Mouse (Mus musculus) CD4-positive helper T cell, adult 2 months (primary cell): ENCODE data around the gene Prkcsh.

ENCODE experiments used
- DNase-seq: peaks from one replicate; pipeline ENCODE4 v3.0.0-alpha.2; 2012; ENCODE audit warnings: low read depth, missing footprints, low spot score

Gene Prkcsh

DNA sequence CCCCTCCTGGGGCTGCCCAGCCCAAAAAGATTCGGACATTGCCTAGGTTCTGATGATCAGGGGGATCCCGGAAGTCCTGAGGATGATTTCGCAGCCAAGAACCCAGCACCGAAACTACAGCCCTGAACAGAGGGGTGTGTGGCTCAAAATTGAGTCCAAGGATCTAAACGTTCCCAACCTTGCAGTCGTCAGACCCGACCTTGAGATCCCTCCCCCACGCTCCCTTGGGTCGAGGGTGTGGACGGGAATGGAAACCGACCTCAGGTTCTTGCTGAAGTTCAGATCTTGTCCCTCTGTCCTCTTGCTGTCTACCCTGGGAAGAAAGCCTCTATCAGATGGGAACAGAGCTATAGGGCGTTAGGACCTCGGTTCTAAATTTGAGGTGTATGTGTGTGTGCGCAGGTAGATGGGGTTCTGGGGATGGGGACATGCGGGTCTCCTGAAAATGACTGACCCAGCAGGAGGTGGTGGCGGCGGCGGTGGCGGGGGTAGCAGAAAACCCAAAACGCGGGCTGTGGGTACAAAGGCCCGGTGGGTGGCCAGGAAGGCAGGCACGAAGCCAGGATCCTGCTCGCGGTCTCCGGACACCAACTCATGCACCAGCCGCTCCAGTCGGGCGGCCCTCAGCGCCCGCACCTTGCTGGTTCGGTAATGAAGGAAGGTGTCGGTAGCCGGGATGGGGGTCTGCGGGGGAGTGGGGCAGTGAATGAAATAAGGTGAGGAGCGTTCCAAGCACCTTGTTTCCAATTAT is 14.8 kb upstream of the Prkcsh start:
- no peak for DNase-seq

DNA sequence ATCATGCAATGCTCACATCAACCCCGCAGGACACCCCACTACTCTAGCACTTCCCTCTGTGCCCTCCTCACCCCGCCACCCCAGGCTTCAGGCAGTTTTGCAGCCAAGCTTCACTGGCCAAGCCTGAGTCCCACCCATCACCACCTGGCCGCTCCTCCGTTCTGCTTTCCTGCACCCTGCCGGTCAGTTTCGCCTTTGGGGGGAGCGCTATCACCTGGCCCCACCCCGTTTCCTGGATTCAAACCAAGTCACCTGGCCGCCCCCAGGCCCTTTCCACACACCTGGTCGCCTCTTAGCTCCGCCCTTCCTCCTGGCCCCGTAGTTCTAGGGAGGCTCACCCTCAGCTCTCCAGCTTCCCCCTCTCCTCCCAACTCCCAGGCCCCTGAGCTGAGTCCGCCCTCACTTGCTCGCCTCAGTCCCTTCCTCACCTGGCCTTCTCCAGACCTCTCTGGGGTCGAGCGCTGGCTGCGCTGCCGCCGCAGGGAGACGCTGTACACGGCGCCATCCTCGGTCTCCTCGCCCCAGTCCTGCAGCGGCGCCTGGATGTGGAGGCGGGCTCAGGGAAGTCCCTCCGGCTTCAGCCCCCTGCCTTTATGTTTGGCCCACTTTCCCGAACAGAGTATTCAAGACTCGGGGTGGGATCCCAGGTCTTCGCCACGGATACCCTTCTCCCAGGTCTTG is 14.0 kb upstream of the Prkcsh start:
- no peak for DNase-seq

DNA sequence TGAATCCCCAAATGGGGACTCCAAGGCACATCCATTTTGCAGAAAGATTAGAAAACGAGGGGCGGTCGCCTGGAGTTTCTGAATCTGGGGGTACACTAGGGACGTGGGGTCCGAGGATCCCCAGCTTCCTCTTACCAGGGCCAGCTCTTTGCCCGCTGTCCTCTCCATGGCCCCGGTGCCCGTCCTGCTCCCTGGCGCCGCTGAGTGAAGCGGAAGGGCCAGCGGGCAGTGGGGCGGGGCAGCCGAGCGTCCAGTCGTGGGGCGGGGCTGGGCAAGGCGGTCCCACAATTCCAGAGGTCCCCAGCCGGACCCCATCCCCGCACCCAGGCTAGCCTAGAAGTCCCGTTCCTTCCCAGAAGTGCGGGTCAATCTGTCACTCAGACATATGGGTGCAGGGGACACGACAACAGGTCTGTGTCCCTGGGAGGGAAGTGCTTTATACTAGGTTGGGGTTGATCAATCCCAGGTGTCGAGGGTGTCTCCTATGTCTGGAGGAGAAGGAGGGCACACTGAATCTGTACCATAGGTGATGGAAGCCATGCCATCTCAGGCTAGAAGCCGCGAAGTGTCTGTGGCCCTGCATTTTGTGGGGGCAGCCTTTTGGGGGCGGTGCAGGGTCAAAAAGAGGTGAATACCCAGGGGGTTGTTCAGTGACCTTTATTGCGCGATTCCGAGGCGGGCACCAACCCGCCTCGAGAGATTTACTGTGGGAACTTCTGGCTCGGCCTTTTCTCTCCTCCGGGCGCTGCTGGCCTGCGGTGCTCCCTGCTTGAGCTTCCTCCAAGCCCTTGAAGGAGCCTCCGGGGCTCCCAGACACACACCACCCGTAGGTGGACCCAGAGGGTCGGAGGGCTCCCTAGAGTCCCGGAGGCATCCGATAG is 13.1 kb upstream of the Prkcsh start, which contains the start of gene Rgl3:
Gene Rgl3, minus strand, starts transcription at position 217 of the 881 bp plus-strand sequence.
- DNase-seq: no peak

DNA sequence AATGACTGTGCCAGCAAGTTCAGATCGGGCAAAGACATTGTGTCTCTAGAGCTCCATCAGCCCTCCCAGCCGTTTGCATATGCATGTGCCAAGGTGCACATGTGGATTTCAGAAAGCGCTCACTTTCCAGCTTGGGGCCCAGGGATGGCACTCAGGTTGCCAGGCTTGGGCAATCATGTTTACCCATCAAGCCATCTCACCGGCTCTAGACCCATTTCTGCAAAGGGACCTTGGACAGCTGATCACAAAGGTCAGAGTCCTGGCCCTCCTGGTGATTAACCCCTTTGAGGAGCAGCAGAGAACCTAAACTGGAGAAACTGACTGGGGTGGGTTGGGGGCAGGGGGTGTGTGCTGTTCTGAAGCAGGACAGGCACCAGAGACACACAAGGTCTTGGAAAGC is 10.4 kb upstream of the Prkcsh start:
- DNase-seq: no peak

DNA sequence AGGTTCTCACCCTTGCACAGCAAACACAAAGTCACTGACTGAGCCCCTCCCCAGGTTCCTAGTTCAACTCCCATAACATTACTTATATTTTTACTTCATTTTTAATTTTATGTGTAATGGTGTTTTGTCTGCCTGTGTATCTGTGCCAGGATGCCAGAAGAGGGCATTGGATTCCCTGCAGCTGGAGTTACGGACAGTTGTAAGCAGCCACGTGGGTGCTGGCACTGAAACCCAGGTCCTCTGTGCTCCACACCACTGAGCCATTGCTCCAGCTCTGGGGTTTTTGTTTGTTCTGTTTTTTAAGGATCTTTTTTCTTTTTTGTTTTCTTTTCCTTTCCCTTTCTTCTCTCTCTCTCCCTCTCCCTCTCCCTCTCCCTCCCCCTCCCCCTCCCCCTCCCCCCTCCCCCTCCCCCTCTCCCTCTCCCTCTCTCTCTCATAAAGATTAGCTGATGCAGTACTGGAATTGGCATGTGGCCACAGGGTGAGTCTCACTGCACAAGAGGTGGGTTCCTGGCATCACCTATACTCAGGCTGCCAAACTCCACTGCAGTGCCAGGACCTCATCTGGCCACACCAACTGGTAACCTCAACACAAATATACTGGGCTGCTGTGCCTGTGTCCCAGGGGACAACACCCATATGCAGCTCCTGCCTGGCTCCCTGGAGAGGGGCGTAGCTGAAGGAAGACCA is 6.3 kb upstream of the Prkcsh start:
- no peak for DNase-seq

DNA sequence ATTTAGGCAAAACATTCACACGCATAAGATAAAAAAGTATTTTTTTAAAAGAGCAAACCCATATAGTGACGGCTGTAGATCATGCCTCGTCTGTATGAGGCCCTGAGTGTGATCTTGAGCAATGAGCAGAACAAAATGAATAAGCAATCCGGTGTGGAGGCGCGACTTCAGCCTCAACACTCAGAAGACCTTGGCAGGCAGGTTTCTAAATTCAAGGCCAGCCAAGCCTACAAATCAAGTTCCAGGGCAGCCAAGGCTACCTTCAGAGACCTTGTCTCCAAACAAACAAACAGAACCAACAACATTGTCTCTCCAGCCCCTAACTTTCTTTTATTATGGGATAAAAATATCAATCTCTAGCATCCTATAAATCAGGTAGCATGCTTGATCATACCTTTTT is 2.3 kb upstream of the Prkcsh start:
- no peak for DNase-seq

DNA sequence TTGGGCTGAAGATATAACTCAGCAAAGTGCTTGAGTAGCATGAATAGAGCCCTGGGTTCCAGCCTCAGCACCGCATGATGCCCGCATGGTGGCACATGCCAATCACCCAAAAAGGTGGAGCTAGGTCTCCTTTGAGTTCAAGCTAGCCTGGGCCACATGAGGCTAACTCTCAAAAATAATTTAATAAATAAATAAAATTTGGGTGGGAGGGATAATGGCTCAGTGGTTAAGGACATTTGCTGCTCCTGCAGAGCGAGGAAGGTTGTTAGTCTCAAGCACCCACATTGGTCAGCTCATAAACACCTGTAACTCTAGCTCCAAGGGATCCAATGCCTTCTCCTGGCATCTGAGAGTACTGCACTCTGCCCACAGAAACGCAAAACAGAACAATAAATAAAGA is 973 bp upstream of the Prkcsh start:
- DNase-seq: no peak

DNA sequence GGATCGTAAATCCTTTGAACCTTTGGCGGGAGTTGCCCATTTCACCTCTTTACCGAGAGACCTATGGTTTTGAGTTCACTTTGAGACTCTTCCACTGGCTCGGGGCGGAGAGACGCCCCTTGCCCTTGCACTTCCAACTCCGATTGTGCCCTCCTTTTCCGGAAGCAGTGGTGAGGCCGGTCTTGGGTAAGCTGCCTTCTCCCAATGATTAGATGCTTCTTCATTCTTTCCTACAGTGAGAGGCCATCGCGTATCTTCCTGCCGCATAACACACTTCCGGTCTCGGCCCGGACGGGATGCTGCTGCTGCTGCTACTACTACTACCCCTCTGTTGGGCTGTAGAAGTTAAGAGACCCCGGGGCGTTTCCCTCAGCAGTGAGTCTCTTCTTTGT is 553 bp downstream of the Prkcsh start:
- DNase-seq: no peak

DNA sequence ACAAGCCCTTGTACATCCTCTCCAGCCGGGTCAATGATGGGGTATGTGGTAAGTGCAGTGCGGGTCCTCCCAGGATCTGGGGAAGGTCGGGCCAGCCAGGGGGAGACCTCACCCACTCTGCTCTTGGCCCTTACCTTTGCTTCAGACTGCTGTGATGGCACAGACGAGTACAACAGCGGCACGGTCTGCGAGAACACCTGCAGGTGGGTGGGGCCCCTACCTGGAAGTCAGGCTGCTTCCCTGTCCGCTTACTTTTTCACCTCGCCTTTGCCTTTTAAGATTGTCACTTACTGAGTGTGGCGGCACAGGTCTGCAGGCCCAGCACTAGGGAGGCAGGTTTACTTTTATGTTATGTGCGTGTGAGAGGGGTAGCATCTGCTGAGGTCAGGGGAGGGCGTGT is 1.9 kb downstream of the Prkcsh start:
- DNase-seq: no peak

DNA sequence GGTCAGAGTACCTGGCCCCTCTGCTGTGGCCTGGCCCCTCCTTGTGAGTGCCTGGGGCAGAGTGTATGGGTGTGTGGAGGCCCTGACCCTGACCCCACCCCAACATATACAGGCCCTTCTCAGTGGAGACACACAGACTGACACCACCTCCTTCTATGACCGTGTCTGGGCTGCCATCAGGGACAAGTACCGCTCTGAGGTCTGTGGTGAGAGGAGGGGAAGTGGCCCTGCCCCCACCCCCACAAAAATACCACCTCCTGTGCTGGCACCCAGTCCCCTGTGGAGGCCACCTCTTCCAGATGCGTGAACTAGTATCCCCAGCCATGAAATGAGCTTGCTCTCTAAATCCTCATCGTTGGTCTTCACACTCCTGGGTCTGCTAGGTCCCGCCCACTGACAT is 8.4 kb downstream of the Prkcsh start:
- DNase-seq: no peak

DNA sequence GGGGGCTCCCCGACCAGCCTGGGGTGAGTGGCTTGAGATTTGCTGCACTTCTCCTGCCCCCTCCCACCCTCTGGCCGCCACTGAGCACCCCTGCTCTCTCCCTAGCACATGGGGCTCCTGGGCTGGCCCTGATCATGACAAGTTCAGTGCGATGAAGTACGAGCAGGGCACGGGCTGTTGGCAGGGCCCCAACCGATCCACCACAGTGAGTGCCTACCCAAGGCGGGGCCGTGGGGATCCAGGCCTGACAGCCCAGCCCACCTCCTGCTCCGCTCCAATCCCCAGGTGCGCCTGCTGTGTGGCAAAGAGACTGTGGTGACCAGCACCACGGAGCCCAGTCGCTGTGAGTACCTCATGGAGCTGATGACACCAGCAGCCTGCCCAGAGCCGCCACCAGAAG is 10.1 kb downstream of the Prkcsh start:
- DNase-seq: no peak

DNA sequence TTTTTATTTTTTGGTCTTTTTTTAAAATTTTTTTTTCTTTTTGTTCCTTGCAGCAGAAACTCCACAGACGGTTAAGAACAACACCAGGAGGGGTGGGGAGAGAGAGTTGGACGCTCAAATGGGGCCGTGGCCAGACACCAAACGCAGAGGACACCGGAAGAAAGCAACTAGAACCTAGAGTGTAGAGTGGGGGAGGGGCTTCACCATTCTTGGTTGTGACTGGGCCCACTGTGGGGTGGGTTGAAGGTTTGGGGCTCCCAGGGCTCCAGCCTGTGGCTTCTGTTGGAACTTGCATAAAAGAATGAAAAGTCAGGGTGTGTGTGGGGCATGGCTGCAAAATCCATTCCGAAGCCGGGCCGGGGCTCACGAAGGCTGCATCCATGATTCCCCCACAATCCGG is 13.6 kb downstream of the Prkcsh start:
- DNase-seq: no peak

DNA sequence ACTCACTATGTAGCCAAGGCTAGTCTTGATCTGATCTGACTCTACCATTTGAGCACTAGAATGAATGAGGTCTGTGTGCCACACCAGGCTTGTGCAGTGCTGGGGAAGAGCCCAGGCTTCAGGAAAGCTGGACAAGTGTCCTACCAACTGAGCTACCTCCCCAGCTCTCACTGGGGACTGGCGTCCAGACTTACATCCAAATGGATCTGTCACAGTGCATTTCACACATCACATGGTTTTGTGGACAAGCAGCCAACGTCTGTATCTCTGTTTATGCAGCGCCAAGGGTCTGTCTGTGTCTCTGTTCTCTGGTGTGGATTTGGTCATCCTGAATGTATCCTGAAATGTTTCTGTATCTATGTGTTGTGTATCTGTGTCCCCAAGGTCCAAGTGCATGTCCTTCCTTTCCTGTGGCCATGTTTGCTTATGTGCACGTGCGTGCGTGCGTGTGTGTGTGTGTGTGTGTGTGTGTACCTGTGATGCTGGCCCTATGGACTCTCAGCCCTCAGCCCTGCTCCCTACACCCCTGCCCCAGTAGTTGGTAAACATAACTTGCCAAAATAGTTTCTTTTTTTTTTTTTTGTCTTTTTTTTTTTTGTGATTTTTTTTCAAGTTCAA is 14.7 kb downstream of the Prkcsh start:
- no peak for DNase-seq

DNA sequence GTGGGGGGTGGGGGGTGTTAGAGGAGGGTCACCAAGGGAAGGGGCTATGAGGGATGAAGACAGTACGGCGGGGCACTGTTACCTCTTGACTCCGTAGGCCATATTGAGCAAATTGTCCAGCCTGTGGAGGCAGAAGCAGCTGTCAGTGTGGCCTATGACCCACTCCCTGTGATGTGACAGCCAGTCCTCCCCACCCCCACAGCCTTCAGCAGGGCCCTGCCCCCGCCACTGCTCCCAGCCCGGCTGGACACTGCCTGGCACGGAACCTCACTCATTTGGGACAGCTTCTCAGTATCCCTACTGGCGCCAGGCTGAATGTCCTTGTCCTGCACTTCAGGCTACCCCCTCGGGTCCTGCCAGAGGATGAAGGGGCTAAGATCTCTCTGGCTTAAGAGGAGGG is 22.0 kb downstream of the Prkcsh start:
- DNase-seq: no peak

DNA sequence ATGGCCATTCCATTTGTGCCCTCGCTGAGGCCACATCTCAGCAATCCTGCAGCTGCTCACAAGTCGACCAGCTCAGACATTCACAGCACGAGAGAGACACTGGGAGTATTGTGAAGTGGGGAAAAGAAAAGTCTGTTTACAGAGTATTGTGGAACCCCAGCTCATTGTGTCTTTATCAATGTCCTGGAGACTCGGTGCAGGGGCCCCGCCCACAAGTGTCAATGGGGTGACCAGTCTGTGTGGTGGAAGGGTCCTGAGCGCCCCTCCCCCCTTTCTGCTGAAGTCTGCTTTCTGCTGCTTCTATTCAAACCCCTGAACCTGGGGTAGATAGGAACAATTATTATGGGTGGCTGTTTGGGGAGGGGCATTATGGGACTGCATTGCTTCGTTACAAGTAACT is 25.9 kb downstream of the Prkcsh start:
- no peak for DNase-seq

DNA sequence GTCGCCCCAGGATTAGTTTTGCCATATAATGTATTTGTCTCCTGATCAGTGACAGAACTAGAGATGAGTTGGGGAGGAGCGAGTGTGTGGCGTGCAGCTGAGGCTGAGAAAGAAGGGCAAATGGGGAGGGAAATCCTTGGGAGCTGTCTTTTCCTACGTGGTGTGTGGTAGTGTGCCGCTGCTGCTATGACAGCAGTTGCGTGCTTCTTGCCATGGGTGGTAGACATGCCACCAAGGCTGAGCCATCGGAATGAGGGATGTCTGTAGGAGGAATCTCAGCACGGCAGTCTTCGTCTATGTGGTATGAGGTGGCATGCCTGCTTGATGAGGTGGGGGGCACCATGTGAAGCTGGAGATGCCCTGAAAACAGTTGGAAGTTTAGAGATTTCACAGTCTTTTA is 27.8 kb downstream of the Prkcsh start:
- no peak for DNase-seq

DNA sequence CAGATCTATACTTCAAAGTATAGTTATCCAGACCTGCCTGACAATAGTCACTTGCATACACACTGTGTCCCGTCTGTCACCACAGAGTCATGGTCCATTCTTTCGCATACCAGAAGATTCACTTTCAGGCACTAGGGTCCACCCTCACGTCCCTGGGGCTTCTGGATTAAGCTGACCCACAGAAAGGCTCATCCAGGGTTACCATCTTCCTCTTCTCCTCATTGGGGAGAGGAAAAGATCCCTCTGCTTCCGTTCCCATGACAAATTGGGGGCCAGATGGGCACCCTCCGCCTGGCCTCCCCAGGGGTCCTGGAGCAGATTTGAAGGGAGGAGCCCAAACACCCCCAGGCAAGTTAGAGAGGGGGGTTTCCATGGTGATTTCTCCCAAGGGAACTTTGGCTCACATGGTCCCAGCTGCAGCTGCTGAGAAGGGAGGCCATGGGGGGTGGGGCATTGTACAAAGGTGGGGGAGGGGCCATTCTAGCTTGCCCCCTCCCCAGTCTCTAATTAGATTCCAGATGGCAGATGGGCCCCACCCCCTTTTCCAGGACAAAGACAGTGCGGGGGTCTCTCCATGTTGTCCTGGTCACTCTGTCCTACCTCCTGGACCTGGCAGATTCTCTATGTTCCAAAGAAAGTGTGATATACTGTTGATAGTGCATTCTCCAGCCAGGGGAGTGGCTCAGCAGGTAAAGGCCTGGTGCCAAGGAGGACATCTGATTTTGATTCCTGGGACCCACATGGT is 32.9 kb downstream of the Prkcsh start:
- DNase-seq: no peak

DNA sequence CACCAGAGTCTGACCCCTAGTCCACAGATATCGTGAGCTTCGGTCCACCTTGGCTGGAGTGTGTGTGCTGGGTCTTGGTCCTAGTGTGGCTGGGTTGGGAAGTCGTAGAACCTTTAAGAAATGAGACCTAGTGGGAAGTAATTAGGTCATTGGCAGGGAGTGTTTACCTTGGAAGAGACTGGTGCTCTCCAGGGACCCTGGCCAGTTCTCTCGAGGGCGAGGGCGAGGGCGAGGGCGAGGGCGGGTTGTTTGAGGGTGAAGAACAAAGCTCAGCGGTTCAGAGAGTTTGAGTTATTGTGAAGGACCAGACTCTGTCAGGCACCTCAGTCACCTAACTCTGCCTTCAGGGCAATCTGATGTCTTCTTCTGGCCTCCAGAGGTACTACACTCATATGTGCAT is 35.2 kb downstream of the Prkcsh start:
- no peak for DNase-seq

DNA sequence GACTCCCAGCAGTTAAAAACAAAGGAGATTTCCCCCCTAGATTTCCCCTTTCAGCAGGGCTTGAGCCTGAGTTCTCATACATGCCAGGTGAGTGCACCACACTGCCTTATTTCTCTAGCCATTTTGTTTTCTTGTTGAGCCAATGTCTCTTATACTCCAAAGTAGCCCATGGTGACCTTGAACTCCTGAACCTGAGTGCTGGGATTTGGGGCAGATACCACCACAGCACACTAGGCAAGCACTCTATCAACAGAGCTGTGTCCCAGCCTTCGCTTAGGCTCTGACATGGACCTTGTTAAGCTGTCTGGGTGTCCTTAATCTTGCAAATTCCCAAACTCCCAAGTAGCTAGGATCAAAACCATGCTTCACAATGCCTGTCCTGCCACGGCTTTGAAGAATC is 39.2 kb downstream of the Prkcsh start:
- no peak for DNase-seq

DNA sequence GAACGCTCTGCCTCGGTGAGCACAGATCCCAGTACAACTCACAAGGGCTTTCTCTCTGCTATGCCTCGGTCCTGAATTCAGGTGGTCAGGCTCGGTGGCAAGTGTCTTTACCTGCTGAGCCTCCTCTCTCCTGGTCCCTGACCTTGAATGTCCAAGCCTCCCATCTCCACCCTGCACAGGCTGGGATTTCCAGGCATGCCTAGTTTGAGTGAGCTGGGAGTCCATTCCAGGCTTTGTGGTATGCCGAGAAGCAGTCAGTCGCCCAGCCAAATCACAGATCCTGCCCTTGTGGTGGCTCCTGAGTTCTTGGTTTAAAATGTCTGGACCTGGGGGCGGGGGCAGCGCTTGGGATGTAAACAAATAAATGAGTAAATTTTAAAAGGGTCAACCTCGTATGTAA is 44.7 kb downstream of the Prkcsh start:
- DNase-seq: no peak

DNA sequence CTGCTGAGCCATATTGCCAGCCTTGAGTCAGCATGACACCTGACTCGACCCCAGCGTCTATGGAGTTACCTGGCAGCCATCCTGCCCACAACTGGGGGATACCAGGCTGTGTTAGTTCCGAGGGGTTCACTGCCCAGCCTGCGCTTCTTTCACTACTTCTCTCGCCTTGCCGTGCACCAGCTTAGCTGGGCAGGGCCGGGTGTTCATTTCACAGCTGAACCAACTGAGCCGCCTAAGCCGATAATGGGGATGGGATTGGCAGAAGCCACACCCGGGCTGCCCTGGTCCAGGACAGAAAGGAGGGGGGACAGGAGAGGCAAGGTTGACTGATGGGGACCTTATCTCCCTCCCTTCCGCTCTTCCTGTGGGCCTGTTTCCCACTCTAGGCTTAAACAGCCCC is 46.7 kb downstream of the Prkcsh start:
- no peak for DNase-seq
